Mouse (Mus musculus): ENCODE data around the gene Scamp2. TPM values are rescaled to one million over a fixed set of nuclear protein-coding genes. Genes with fewer than 3 reads are reported as not detected.
A peak's percentile ranks its signal among the peaks of the same experiment; 100 is the strongest.

Scamp2 gene
- polyA plus RNA-seq, 1 experiment from 2014 or later, result 56.0 TPM

GRCm38 (mm10) chr9:57559568-57559967 is 1.2 kb upstream of the Scamp2 start:
- Histone ChIP-seq H3K36me3 (ENCODE audit: control insufficient read depth, insufficient read depth) (no peaks in the 10 kb centered on the region), H3K9ac (replicated peaks; ENCODE audit: low read depth, low read length) (no peak overlapping the region), H3K4me3 (replicated peaks; ENCODE audit: low read length) (no peak overlapping the region), H3K27me3 (replicated peaks; ENCODE audit: control insufficient read depth, insufficient read depth, low read length) (no peaks in the 10 kb centered on the region), H3K4me1 (replicated peaks; ENCODE audit: control insufficient read depth, insufficient read depth, low read length) (peaks cover 23% of the 10 kb centered on the region), H3K9me3 (ENCODE audit: control insufficient read depth, low read length) (no peaks in the 10 kb centered on the region), H3K4me2 (ENCODE audit: low read length) (no peak overlapping the region), H3K27ac (ENCODE audit: low read length) (no peak overlapping the region)
- WGBS, result 72% methylated on average over 2 of the region's 2 CpGs
- ATAC-seq, result no peak

GRCm38 (mm10) chr9:57560263-57560662 is 480 bp upstream of the Scamp2 start:
- Histone ChIP-seq H3K4me1 (replicated peaks; ENCODE audit: control insufficient read depth, insufficient read depth, low read length) (peaks cover 25% of the 10 kb centered on the region), H3K9ac (replicated peaks; ENCODE audit: low read depth, low read length) (peak overlapping the region; percentile 76), H3K27ac (ENCODE audit: low read length) (peak overlapping the region; percentile 80), H3K36me3 (ENCODE audit: control insufficient read depth, insufficient read depth) (no peaks in the 10 kb centered on the region), H3K27me3 (replicated peaks; ENCODE audit: control insufficient read depth, insufficient read depth, low read length) (no peaks in the 10 kb centered on the region), H3K9me3 (ENCODE audit: control insufficient read depth, low read length) (no peaks in the 10 kb centered on the region), H3K4me2 (ENCODE audit: low read length) (peak overlapping the region; percentile 83), H3K4me3 (replicated peaks; ENCODE audit: low read length) (peak overlapping the region; percentile 87)
- ATAC-seq, result no peak
- WGBS, result 27% methylated on average over 7 of the region's 7 CpGs

- Histone ChIP-seq H3K36me3 (ENCODE audit: control insufficient read depth, insufficient read depth) (no peaks in the 10 kb centered on the region), H3K4me2 (ENCODE audit: low read length) (peak overlapping the region; percentile 83), H3K27ac (ENCODE audit: low read length) (no peak overlapping the region), H3K27me3 (replicated peaks; ENCODE audit: control insufficient read depth, insufficient read depth, low read length) (no peaks in the 10 kb centered on the region), H3K4me3 (replicated peaks; ENCODE audit: low read length) (peak overlapping the region; percentile 87), H3K9me3 (ENCODE audit: control insufficient read depth, low read length) (no peaks in the 10 kb centered on the region), H3K9ac (replicated peaks; ENCODE audit: low read depth, low read length) (no peak overlapping the region), H3K4me1 (replicated peaks; ENCODE audit: control insufficient read depth, insufficient read depth, low read length) (peaks cover 37% of the 10 kb centered on the region)
- WGBS, result 83% methylated on average over 13 of the region's 13 CpGs
- no peak for ATAC-seq
Observed at GRCm38 (mm10) chr9:57561711-57562099, 962 bp downstream of the Scamp2 start.

- no peaks in the 10 kb centered on the region for H3K27me3 ChIP-seq (replicated peaks; ENCODE audit: control insufficient read depth, insufficient read depth, low read length)
- H3K9me3 ChIP-seq (ENCODE audit: control insufficient read depth, low read length), result no peaks in the 10 kb centered on the region
- no peak overlapping the region for H3K27ac ChIP-seq (ENCODE audit: low read length)
- H3K36me3 ChIP-seq (ENCODE audit: control insufficient read depth, insufficient read depth), result no peaks in the 10 kb centered on the region
- no peak overlapping the region; the same call in 1 of the 2 replicates for H3K4me2 ChIP-seq (ENCODE audit: low read length)
- peaks cover 37% of the 10 kb centered on the region for H3K4me1 ChIP-seq (replicated peaks; ENCODE audit: control insufficient read depth, insufficient read depth, low read length)
- H3K9ac ChIP-seq (replicated peaks; ENCODE audit: low read depth, low read length), result no peak overlapping the region
- ATAC-seq, result no peak
- WGBS, result 90% methylated on average over 4 of the region's 4 CpGs
- H3K4me3 ChIP-seq (replicated peaks; ENCODE audit: low read length), result no peak overlapping the region
Observed at GRCm38 (mm10) chr9:57562896-57563372, 2.2 kb downstream of the Scamp2 start.

- WGBS, result 93% methylated on average over 6 of the region's 6 CpGs
- Histone ChIP-seq H3K27me3 (replicated peaks; ENCODE audit: control insufficient read depth, insufficient read depth, low read length) (no peaks in the 10 kb centered on the region), H3K27ac (ENCODE audit: low read length) (no peak overlapping the region), H3K36me3 (ENCODE audit: control insufficient read depth, insufficient read depth) (no peaks in the 10 kb centered on the region), H3K9me3 (ENCODE audit: control insufficient read depth, low read length) (no peaks in the 10 kb centered on the region), H3K4me3 (replicated peaks; ENCODE audit: low read length) (no peak overlapping the region), H3K9ac (replicated peaks; ENCODE audit: low read depth, low read length) (no peak overlapping the region), H3K4me2 (ENCODE audit: low read length) (no peak overlapping the region), H3K4me1 (replicated peaks; ENCODE audit: control insufficient read depth, insufficient read depth, low read length) (peaks cover 37% of the 10 kb centered on the region)
- ATAC-seq, result no peak
Observed at GRCm38 (mm10) chr9:57564609-57565008, 3.9 kb downstream of the Scamp2 start.

GRCm38 (mm10) chr9:57565741-57566221 is 5.0 kb downstream of the Scamp2 start:
- Histone ChIP-seq H3K4me1 (replicated peaks; ENCODE audit: control insufficient read depth, insufficient read depth, low read length) (peaks cover 34% of the 10 kb centered on the region), H3K27me3 (replicated peaks; ENCODE audit: control insufficient read depth, insufficient read depth, low read length) (no peaks in the 10 kb centered on the region), H3K9ac (replicated peaks; ENCODE audit: low read depth, low read length) (no peak overlapping the region; the same call in 1 of the 2 replicates), H3K4me2 (ENCODE audit: low read length) (peak overlapping the region; percentile 16; the same call in 1 of the 2 replicates), H3K36me3 (ENCODE audit: control insufficient read depth, insufficient read depth) (no peaks in the 10 kb centered on the region), H3K27ac (ENCODE audit: low read length) (peak overlapping the region; percentile 76), H3K4me3 (replicated peaks; ENCODE audit: low read length) (no peak overlapping the region), H3K9me3 (ENCODE audit: control insufficient read depth, low read length) (no peaks in the 10 kb centered on the region)
- WGBS, result 31% methylated on average over 10 of the region's 10 CpGs
- ATAC-seq, result peak; percentile 55

- no peak for ATAC-seq
- Histone ChIP-seq H3K9ac (replicated peaks; ENCODE audit: low read depth, low read length) (no peak overlapping the region), H3K9me3 (ENCODE audit: control insufficient read depth, low read length) (no peaks in the 10 kb centered on the region), H3K4me2 (ENCODE audit: low read length) (no peak overlapping the region), H3K36me3 (ENCODE audit: control insufficient read depth, insufficient read depth) (peaks cover 3% of the 10 kb centered on the region; the same call in 1 of the 2 replicates), H3K27me3 (replicated peaks; ENCODE audit: control insufficient read depth, insufficient read depth, low read length) (no peaks in the 10 kb centered on the region), H3K4me1 (replicated peaks; ENCODE audit: control insufficient read depth, insufficient read depth, low read length) (peaks cover 27% of the 10 kb centered on the region), H3K4me3 (replicated peaks; ENCODE audit: low read length) (no peak overlapping the region), H3K27ac (ENCODE audit: low read length) (no peak overlapping the region)
- WGBS, result 57% methylated on average over 8 of the region's 8 CpGs
Observed at GRCm38 (mm10) chr9:57566846-57567245, 6.1 kb downstream of the Scamp2 start.

GRCm38 (mm10) chr9:57568500-57568899 is 7.8 kb downstream of the Scamp2 start:
- Histone ChIP-seq H3K27me3 (replicated peaks; ENCODE audit: control insufficient read depth, insufficient read depth, low read length) (no peaks in the 10 kb centered on the region), H3K4me3 (replicated peaks; ENCODE audit: low read length) (no peak overlapping the region), H3K9ac (replicated peaks; ENCODE audit: low read depth, low read length) (no peak overlapping the region), H3K4me2 (ENCODE audit: low read length) (no peak overlapping the region), H3K27ac (ENCODE audit: low read length) (no peak overlapping the region), H3K9me3 (ENCODE audit: control insufficient read depth, low read length) (no peaks in the 10 kb centered on the region), H3K4me1 (replicated peaks; ENCODE audit: control insufficient read depth, insufficient read depth, low read length) (peaks cover 14% of the 10 kb centered on the region), H3K36me3 (ENCODE audit: control insufficient read depth, insufficient read depth) (peaks cover 3% of the 10 kb centered on the region; the same call in 1 of the 2 replicates)
- ATAC-seq, result no peak
- WGBS, result 96% methylated on average over 6 of the region's 6 CpGs

GRCm38 (mm10) chr9:57574397-57574796 is 13.7 kb downstream of the Scamp2 start:
- no peak for ATAC-seq
- Histone ChIP-seq H3K4me1 (replicated peaks; ENCODE audit: control insufficient read depth, insufficient read depth, low read length) (no peaks in the 10 kb centered on the region), H3K4me2 (ENCODE audit: low read length) (no peak overlapping the region), H3K9me3 (ENCODE audit: control insufficient read depth, low read length) (no peaks in the 10 kb centered on the region), H3K27ac (ENCODE audit: low read length) (no peak overlapping the region), H3K27me3 (replicated peaks; ENCODE audit: control insufficient read depth, insufficient read depth, low read length) (no peaks in the 10 kb centered on the region), H3K4me3 (replicated peaks; ENCODE audit: low read length) (no peak overlapping the region), H3K9ac (replicated peaks; ENCODE audit: low read depth, low read length) (no peak overlapping the region), H3K36me3 (ENCODE audit: control insufficient read depth, insufficient read depth) (peaks cover 8% of the 10 kb centered on the region; the same call in 1 of the 2 replicates)

- Histone ChIP-seq H3K9ac (replicated peaks; ENCODE audit: low read depth, low read length) (no peak overlapping the region), H3K27ac (ENCODE audit: low read length) (no peak overlapping the region), H3K4me2 (ENCODE audit: low read length) (no peak overlapping the region), H3K4me3 (replicated peaks; ENCODE audit: low read length) (no peak overlapping the region), H3K36me3 (ENCODE audit: control insufficient read depth, insufficient read depth) (peaks cover 12% of the 10 kb centered on the region; the same call in 1 of the 2 replicates), H3K9me3 (ENCODE audit: control insufficient read depth, low read length) (no peaks in the 10 kb centered on the region), H3K27me3 (replicated peaks; ENCODE audit: control insufficient read depth, insufficient read depth, low read length) (no peaks in the 10 kb centered on the region), H3K4me1 (replicated peaks; ENCODE audit: control insufficient read depth, insufficient read depth, low read length) (no peaks in the 10 kb centered on the region)
- 83% methylated on average over 3 of the region's 3 CpGs for WGBS
- no peak for ATAC-seq
Observed at GRCm38 (mm10) chr9:57575577-57575976, 14.8 kb downstream of the Scamp2 start.

Measured in forebrain, embryonic 16.5 days (tissue).